Mouse (Mus musculus) right cerebral cortex, adult 2 months (tissue): ENCODE measurements around the gene Gtf3c2.

Experiments used
- DNase-seq, 2 experiments: peaks; one replicate each; pipeline ENCODE4 v3.0.0; 2021 to 2022; ENCODE audit warnings: low spot score in 2 of 2

Gtf3c2 gene

DNA sequence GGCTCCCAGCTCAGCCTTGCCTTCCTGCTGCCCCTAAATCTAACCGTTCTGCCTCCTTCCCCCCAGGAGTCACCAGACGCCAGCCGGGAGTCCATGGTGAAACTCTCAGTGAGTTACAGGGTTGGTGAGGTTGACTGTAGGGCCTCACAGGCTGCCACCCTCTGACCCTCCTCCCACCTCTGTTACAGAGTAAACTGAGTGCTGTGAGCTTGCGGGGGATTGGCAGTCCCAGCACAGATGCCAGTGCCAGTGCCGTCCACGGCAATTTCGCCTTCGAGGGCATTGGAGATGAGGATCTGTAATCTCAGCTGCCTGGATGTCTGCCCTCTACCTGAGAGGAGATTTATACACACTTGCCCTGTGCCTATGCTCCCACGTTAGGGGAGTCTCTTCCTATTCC lies 18.2 kb upstream of the Gtf3c2 start:
- no peak for DNase-seq

- no peak for DNase-seq
These were observed 17.1 kb upstream of the Gtf3c2 start for GRCm38 (mm10) chr5:31197072-31197471.

GRCm38 (mm10) chr5:31196207-31196606 lies 16.3 kb upstream of the Gtf3c2 start:
- DNase-seq: no peak

- DNase-seq: no peak
These were observed 15.7 kb upstream of the Gtf3c2 start for GRCm38 (mm10) chr5:31195671-31196070.

DNA sequence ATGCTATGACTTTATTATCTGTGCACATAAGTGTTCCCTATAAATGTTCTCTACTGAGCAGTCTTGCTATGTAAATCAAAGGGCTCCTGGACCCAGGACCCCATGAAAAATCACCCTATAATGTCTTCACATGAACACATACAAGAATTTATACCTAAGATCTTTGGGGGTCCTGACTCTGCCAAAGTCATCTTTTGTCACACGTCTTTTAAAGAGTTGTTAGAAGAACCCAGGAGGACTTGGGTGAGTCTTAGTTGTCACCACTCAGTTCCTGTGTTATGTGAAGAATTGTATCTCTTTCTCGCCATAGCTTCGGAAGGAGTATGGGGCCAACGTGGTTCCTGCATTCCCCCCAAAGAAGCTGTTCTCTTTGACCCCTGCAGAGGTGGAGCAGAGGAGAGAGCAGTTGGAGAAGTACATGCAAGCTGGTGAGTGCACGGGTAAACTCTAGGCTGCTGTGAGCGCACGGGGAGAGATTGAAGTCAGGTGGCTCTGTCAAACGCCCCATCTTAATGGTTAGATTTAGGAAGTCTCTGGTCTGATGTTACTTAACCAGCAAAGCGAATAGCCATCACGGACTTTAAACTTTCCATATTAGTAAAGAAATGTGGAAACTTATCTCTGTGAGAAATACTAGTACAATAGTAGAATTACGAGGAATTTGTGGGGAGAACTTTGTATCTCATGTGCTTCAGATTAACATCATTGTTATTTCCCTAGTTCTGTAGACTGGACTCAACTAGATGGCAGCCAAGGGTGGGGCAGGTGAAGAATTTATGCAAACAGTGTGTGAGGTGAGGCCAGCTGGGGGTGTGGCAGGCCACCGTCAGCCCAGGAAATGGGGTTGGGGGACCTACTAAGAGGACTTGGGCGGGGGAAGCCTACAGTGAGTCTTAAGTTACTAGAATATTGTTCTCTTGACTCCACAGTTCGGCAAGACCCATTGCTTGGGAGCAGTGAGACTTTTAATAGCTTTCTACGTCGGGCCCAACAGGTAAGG lies 14.8 kb upstream of the Gtf3c2 start:
- no peak for DNase-seq

GRCm38 (mm10) chr5:31193631-31194281 lies 13.8 kb upstream of the Gtf3c2 start:
- DNase-seq: no peak

DNA sequence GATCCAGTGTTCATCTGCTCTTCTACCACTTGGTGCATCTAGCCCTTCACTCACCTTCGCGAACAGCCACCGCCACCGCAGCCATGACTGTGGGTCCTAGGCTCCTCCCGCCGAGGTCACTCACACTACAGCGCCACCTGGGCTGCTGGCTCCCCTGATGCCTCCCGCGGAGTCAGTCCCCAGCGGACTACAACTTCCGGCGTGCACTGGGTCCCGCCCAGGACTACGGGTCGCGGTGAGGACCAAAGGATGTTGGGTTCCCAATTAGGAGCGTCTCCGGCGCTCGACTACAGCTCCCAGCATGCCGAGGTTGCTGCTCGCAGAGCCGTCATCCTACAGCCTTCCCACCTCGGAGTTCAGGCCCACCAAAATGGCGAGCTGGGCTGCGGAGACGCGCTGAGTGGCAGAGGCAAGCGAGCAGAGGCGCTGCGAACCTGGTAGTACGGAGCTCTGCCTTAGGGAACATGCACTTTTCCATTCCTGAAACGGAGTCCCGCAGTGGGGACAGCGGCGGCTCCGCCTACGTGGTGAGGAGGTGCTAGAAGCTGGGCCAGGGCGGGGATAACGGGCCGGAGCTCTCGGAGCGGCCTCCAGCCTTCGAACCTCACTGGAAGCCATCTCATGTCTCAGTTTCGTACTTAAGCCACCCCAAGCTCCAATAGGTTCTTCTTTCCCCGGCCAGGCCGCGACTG lies 13.1 kb upstream of the Gtf3c2 start, which contains the start of the genes Snx17 and Eif2b4:
Snx17 (plus strand) TSS at position 289 of the 692 bp plus-strand sequence.
Eif2b4 (minus strand) TSS at position 492 of the 692 bp plus-strand sequence.
- DNase-seq: peak; percentile 100

GRCm38 (mm10) chr5:31192045-31192938 lies 12.3 kb upstream of the Gtf3c2 start:
- DNase-seq: no peak

GRCm38 (mm10) chr5:31190201-31190600 lies 10.3 kb upstream of the Gtf3c2 start:
- DNase-seq: no peak

- DNase-seq: no peak
These were observed 8.4 kb upstream of the Gtf3c2 start for GRCm38 (mm10) chr5:31188223-31188840.

GRCm38 (mm10) chr5:31183678-31184077 lies 3.7 kb upstream of the Gtf3c2 start:
- DNase-seq: no peak

- DNase-seq: no peak
These were observed 1.3 kb upstream of the Gtf3c2 start for GRCm38 (mm10) chr5:31181183-31181770.

DNA sequence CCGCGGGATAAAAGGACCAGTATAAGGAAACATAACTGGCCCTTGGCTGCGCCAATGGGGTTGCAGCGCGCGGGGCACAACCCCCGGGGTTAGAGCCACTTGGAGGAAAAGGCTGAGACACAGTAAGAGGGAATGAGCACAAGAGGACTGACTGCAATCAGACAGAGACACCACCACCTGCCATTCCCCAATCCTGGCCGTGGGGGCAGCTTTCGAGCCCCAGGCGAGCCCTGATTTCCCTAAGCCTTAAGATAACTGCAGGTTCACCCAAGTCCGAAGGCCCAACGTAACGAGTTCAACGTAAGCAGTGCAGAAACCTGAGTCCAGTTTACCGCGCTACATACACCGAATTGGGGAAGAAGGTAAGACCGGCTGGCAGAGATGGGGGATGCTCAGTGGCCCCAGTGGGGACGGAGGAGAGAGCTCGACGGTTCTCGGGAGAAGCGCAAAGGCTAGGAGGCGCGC lies 611 bp downstream of the Gtf3c2 start:
- DNase-seq: no peak

DNA sequence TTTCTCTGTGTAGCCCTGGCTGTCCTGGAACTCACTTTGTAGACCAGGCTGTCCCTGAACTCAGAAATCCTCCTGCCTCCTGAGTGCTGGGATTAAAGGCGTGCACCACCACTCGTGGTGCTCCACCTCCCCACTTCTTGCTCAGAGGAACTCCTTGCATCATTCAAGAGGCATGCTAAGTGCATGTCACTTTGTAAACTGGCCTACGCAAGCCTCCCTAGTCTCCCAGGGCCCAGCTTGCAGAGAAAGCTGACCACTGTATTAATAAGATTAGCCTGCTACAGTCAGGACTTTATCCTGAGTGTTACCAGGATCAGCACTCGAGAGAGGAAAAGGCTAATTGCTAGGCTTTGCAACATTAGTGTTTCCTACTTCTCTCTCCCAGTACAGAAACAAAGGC lies 11.3 kb downstream of the Gtf3c2 start:
- no peak for DNase-seq

DNA sequence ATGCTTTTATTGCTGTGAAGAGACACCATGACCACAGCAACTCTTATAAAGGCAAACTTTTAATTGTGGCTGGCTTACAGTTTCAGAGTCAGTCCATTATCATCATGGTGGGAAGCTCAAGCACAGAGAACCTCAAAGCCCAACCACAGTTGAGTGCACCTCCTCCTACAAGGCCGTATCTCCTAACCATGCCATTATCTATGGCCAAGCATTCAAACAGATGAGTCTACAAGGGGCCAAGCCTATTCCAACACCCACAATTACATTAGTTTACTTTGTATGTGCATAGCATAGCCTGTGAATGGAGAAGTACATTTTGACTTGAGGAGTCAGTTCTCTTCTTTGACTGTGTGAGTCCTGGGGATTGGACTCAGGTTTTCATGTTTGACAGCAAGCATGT lies 15.1 kb downstream of the Gtf3c2 start:
- DNase-seq: no peak

DNA sequence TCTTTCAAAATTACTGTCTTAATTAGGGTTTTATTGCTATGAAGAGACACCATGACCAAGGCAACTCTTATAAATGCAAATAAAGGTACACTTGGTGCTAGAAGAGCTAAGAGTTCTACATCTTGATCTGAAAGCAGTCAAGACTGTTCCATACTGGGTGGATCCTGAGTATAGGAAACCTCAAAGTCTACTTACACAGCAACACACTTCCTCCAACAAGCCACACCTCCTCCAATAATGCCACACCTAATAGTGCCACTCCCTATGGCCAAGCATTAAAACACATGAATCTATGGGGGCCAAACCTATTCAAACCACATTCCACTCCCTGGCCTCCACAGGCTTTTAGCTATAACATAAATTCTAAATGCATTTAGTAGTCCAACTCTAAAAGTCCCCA lies 17.5 kb downstream of the Gtf3c2 start:
- DNase-seq: no peak

GRCm38 (mm10) chr5:31154152-31154553 lies 25.8 kb downstream of the Gtf3c2 start, which contains the start of gene Mpv17:
TSS of gene Mpv17 (minus strand) at chr5:31154251.
- peak; percentile 81 to 87 for DNase-seq

DNA sequence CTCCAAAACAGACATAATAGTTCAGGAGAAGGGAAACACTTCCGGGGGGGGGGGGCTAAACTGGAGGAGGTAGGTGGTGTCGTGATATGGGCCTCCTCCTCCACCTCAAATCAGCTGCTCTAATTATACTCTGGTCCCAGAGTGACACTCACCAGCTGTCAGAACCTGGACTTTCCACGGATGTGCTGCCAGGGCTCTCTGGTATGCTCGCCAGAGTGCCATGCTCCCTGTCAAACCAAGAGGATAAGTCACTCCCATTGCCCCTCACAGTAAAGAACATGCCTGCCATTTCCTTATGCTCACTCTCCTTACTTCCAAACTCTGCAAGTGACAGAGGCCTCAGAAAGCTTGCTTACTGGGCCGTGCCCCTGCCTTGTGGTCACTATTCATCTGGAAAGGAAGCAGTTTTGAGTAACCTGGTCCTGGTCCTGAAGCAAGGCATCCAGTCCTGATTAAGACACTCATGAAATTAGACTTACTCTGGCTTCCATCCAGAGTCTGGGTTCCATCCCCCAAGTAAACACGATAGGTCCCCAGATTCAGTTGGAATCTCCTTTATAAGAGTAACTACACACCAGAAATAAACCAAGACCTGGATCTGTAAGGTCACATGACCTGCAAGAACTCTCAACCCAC lies 26.3 kb downstream of the Gtf3c2 start:
- DNase-seq: peak in 1 of 2 experiments; percentile 20

DNA sequence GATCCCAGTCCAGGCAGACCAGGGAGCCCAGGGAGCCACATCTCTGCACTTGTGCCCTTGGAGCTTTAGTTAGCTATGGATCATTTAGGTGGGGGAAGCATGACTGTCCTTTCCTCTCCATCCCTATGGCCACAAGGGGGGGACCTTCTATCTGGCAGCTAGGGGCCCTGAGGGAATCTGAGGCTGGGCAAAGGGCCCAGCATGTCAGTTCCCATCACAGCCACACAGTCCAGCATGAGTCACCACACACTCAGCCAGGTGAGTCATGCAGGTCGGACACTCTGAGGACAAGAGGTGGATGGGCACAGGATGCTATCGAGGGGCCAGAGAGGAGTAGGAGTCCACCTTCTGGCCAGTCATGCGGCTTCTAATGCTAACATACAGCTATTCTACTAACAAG lies 28.2 kb downstream of the Gtf3c2 start:
- DNase-seq: no peak

GRCm38 (mm10) chr5:31149781-31150180 lies 30.2 kb downstream of the Gtf3c2 start:
- no peak for DNase-seq
